Mouse (Mus musculus) adrenal gland, adult 2 months (tissue): ENCODE data around the gene Mnx1. TPM values are rescaled to one million over a fixed set of nuclear protein-coding genes. Genes with fewer than 3 reads are reported as not detected.
"Not testable (repeated sequence)": the region's sequence is repeated elsewhere in the genome, so short reads cannot be mapped to it uniquely, and the experiment has no call there.

Experiments
- DNase-seq: peaks from one replicate; pipeline ENCODE4 v3.0.0; 2021
- polyA plus RNA-seq: library from polyadenylated mRNA; depleted of rRNA; stranded (reverse); fragments of >200 nt; gene quantifications from 2 replicates; pipeline ENCODE4 v1.2.3, GENCODE M21; 2012; rRNA removed
- total RNA-seq, 2 experiments: library from RNA; stranded (reverse); gene quantifications; 2 replicates each; pipeline ENCODE4 v1.2.3; 2021

The Mnx1 gene
- total and polyA plus RNA-seq, 3 experiments = not detected

GRCm38 (mm10) chr5:29469501-29469900 lies 8.8 kb downstream of the Mnx1 start:
- DNase-seq = no peak

- no peak for DNase-seq
These were observed 9.8 kb downstream of the Mnx1 start for GRCm38 (mm10) chr5:29468351-29469065.

- no peak for DNase-seq
These were observed 10.6 kb downstream of the Mnx1 start for GRCm38 (mm10) chr5:29467489-29468350.

- DNase-seq = no peak
These were observed 15.2 kb downstream of the Mnx1 start for GRCm38 (mm10) chr5:29462943-29463686.

GRCm38 (mm10) chr5:29456895-29457656 lies 21.2 kb downstream of the Mnx1 start:
- DNase-seq = no peak

GRCm38 (mm10) chr5:29452352-29452751 lies 25.9 kb downstream of the Mnx1 start:
- no peak for DNase-seq

- DNase-seq = no peak
These were observed 33.0 kb downstream of the Mnx1 start for GRCm38 (mm10) chr5:29445275-29445674.

- DNase-seq = not testable (repeated sequence)
These were observed 41.5 kb downstream of the Mnx1 start for GRCm38 (mm10) chr5:29436728-29437127.

GRCm38 (mm10) chr5:29435491-29435890 lies 42.8 kb downstream of the Mnx1 start:
- no peak for DNase-seq

- peak; percentile 80 for DNase-seq
These were observed 43.4 kb downstream of the Mnx1 start for GRCm38 (mm10) chr5:29434872-29435358.

GRCm38 (mm10) chr5:29434228-29434871 lies 43.9 kb downstream of the Mnx1 start, which contains the start of gene Nom1:
Nom1 (plus strand) TSS chr5:29434664.
- DNase-seq = peak; percentile 93

GRCm38 (mm10) chr5:29423330-29423729 lies 54.9 kb downstream of the Mnx1 start:
- not testable (repeated sequence) for DNase-seq

Other genes with a start within 250 kb of the Mnx1 start
- 10 to 100 TPM; 10.2 to 12.0 TPM for gene Lmbr1, start 100.1 kb downstream of the Mnx1 start, total RNA-seq
- gene Lmbr1, start 100.1 kb downstream of the Mnx1 start, polyA plus RNA-seq = 2.3 and 3.2 TPM in 2 replicates
- 10 to 100 TPM; 25.9 to 34.9 TPM for gene Nom1, start 43.8 kb downstream of the Mnx1 start, total RNA-seq
- 2.7 and 2.8 TPM in 2 replicates for gene Nom1, start 43.8 kb downstream of the Mnx1 start, polyA plus RNA-seq
- 10 to 100 TPM; 51.3 to 52.2 TPM for gene Ube3c, start 90.8 kb upstream of the Mnx1 start, total RNA-seq
- 7.4 and 9.3 TPM in 2 replicates for gene Ube3c, start 90.8 kb upstream of the Mnx1 start, polyA plus RNA-seq